Mouse (Mus musculus) heart, adult 2 months (tissue): ENCODE data around the gene Gm20479.

Experiments
- CTCF ChIP-seq: fragments of 200-600 bp; IDR thresholded peaks from 2 replicates; pipeline ENCODE4 v1.8.1; 2022; ENCODE audit warnings: antibody characterized with exemption, mild to moderate bottlenecking, moderate library complexity
- EP300 ChIP-seq: fragments of 200-500 bp; IDR thresholded peaks from 2 replicates; pipeline ENCODE4 v1.6.1; 2011; ENCODE audit warnings: low read depth, low read length, control low read depth; ENCODE audit not compliant: insufficient read depth

DNA sequence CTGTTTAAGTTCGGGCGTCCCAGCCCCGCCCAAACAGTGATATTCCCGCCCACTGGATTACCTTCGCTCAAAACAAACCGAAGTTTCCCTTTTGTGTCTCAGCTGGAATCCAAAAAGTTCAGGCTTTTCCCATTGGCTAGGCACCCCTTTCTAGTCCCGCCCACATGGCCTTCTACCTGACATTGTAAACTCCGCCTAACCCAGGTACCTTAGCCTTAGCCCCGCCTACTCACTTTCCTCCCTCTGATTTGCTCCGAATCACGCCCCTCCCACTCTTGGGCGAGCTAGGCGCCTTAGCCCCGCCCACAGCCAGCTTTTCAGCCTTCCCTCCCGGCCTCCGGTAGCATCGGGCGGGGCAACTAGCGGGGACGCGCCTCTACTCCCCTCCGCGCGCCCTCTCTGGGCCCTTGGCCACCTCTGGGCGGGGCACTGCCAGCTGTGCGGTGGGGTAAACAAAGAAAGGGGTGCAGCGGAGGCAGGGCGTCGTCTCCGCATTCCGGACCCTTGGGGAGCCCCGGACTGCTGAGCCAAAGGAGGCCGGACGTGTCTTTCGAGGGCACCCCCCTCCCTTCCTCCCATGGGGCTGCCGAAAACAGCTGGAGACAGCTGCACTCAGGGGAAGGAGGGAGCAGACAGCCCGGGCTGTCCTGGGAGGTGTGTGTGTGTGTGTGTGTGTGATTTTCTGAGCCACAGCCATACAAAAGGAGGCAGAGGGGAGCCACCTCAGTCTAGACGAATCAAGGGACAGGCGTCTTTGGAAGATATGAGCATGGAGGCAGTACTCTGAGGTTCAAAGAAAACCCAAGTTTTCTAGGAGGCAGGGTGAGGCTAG, 26.3 kb downstream of the Gm20479 start:
- TF ChIP-seq CTCF: no peak
- TF ChIP-seq EP300: peak; percentile 98
